Mouse (Mus musculus) bone marrow macrophage, adult 2 months (primary cell): ENCODE measurements around the gene Podn. TPM values are rescaled to one million over a fixed set of nuclear protein-coding genes. Genes with fewer than 3 reads are reported as not detected.
"Not testable (repeated sequence)": the region's sequence is repeated elsewhere in the genome, so short reads cannot be mapped to it uniquely, and the experiment has no call there.

Source experiments
- H3K27ac ChIP-seq: 2 replicates; pipeline ENCODE4 v1.5.1; 2012; ENCODE audit warnings: low read depth, low read length; ENCODE audit not compliant: insufficient read depth
- H3K4me1 ChIP-seq: 2 replicates; pipeline ENCODE4 v1.6.1; 2012; ENCODE audit warnings: low read length; ENCODE audit not compliant: control insufficient read depth, insufficient read depth
- H3K4me3 ChIP-seq: 2 replicates; pipeline ENCODE4 v1.5.1; 2012; ENCODE audit warnings: mild to moderate bottlenecking, low read length, moderate library complexity; ENCODE audit not compliant: insufficient read depth
- CTCF ChIP-seq: IDR thresholded peaks from 2 replicates; pipeline ENCODE4 v1.5.1; 2012; ENCODE audit warnings: low read depth, mild to moderate bottlenecking, low read length, moderate library complexity
- POLR2A ChIP-seq: IDR thresholded peaks from 2 replicates; pipeline ENCODE4 v1.6.1; 2012; ENCODE audit warnings: mild to moderate bottlenecking, low read depth, low read length, borderline replicate concordance
- polyA plus RNA-seq: library from polyadenylated mRNA; stranded (reverse); fragments of >200 nt; gene quantifications from 2 replicates; pipeline ENCODE4 v1.2.4, GENCODE M21; 2012; ENCODE audit not compliant: missing spikeins, insufficient read depth, insufficient read length

Gene Podn
- polyA plus RNA-seq, 1 experiment: not detected

- Histone ChIP-seq H3K4me3 (no peak overlapping the region), H3K27ac (no peak overlapping the region), H3K4me1 (peaks cover 18% of the 10 kb centered on the region)
- TF ChIP-seq POLR2A (no peak), CTCF (no peak)
Measured at GRCm38 (mm10) chr4:108080876-108081275, 15.4 kb downstream of the Podn start.

- Histone ChIP-seq H3K4me3 (no peak overlapping the region), H3K27ac (no peak overlapping the region), H3K4me1 (peaks cover 18% of the 10 kb centered on the region)
- TF ChIP-seq POLR2A: no peak
- TF ChIP-seq CTCF: no peak
Measured at GRCm38 (mm10) chr4:108079762-108080161, 16.5 kb downstream of the Podn start.

GRCm38 (mm10) chr4:108079191-108079590 lies 17.1 kb downstream of the Podn start:
- not testable (repeated sequence) for H3K27ac ChIP-seq, H3K4me3 ChIP-seq
- peaks cover 18% of the 10 kb centered on the region for H3K4me1 ChIP-seq

GRCm38 (mm10) chr4:108077224-108077955 lies 18.9 kb downstream of the Podn start:
- peaks cover 11% of the 10 kb centered on the region for H3K4me1 ChIP-seq
- no peak overlapping the region for H3K27ac ChIP-seq
- H3K4me3 ChIP-seq: no peak overlapping the region
- TF ChIP-seq CTCF (no peak), POLR2A (no peak)

GRCm38 (mm10) chr4:108074204-108074823 lies 21.9 kb downstream of the Podn start:
- Histone ChIP-seq H3K4me3 (no peak overlapping the region), H3K4me1 (peaks cover 4% of the 10 kb centered on the region), H3K27ac (no peak overlapping the region)
- TF ChIP-seq CTCF: no peak
- TF ChIP-seq POLR2A: no peak

GRCm38 (mm10) chr4:108072086-108072485 lies 24.2 kb downstream of the Podn start:
- H3K4me3 ChIP-seq: no peak overlapping the region
- no peak for TF ChIP-seq POLR2A
- no peak for TF ChIP-seq CTCF
- peaks cover 16% of the 10 kb centered on the region for H3K4me1 ChIP-seq
- no peak overlapping the region for H3K27ac ChIP-seq

GRCm38 (mm10) chr4:108071235-108071901 lies 24.9 kb downstream of the Podn start:
- peaks cover 16% of the 10 kb centered on the region for H3K4me1 ChIP-seq
- TF ChIP-seq CTCF (no peak), POLR2A (no peak)
- H3K4me3 ChIP-seq: peak overlapping the region; percentile 80
- peak overlapping the region; percentile 41 for H3K27ac ChIP-seq

GRCm38 (mm10) chr4:108070723-108071122 lies 25.5 kb downstream of the Podn start:
- peak overlapping the region; percentile 41; the same call in 1 of the 2 replicates for H3K27ac ChIP-seq
- H3K4me1 ChIP-seq: peaks cover 16% of the 10 kb centered on the region
- TF ChIP-seq CTCF (no peak), POLR2A (no peak)
- peak overlapping the region; percentile 80 for H3K4me3 ChIP-seq

- peak overlapping the region; percentile 41; the same call in 1 of the 2 replicates for H3K27ac ChIP-seq
Measured at GRCm38 (mm10) chr4:108070286-108070685, 26.0 kb downstream of the Podn start.

GRCm38 (mm10) chr4:108068081-108068480 lies 28.2 kb downstream of the Podn start:
- no peak for TF ChIP-seq CTCF
- no peak for TF ChIP-seq POLR2A
- peaks cover 22% of the 10 kb centered on the region for H3K4me1 ChIP-seq
- no peak overlapping the region for H3K4me3 ChIP-seq
- H3K27ac ChIP-seq: no peak overlapping the region

More at GRCm38 (mm10) chr4:108070286-108070685, 26.0 kb downstream of the Podn start:
- TF ChIP-seq CTCF: no peak
- TF ChIP-seq POLR2A: no peak
- H3K4me1 ChIP-seq: peaks cover 20% of the 10 kb centered on the region
- H3K4me3 ChIP-seq: peak overlapping the region; percentile 80
